8 mouse cellular contexts compared by ENCODE assay signal in the genomic region with DNA sequence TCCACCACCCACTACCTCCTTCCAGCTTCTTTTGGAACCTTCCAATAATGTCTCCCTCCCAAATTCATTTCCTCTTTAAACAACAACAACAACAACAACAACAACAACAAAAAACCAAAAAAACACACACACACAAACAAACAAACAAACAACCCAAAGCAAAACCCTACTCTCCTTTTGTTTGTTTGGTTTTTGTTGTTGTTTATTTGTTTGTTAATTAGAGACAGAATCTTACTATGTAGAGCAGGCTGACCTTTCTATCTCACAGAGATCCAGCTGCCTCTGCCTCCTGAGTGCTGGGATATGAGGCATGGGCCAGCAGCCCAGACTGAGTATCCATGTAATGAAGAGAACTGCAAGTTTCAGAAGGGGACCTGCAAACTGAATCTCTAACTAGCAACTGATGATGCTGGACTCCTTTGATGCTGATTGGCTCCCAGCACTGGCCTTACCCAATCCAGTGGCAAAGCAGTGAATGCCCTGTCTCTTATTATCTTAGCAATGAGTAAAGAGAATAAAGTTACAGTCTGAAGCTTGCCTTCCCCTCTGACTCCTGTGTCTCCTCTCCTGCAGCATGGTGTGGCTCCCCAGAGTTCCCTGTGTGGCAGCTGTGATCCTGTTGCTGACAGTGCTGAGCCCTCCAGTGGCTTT. TPM values are rescaled to one million over a fixed set of nuclear protein-coding genes. Genes with fewer than 3 reads are reported as not detected.
DNase-seq lines count a peak whose midpoint lies in the region; ATAC-seq and TF ChIP-seq lines count a peak whose summit lies in the region.

A gene (plus strand): TSS at position 488 of the 651 bp plus-strand sequence.

- no peak within 1 kb of the TSS for H3K4me2 ChIP-seq in embryonic facial prominence, embryonic 12.5 days (replicated peaks)
- no peak within 1 kb of the TSS for H3K4me2 ChIP-seq in kidney, embryonic 15.5 days
- no peak within 1 kb of the TSS for H3K4me2 ChIP-seq in limb, embryonic 14.5 days (replicated peaks; ENCODE audit: low read depth, low read length, severe bottlenecking)

- TF ChIP-seq POLR2A in limb, embryonic 14.5 days (IDR thresholded peaks at IDR 0.05; ENCODE audit: borderline replicate concordance, extremely low read depth, insufficient read depth, insufficient read length), result no peak

- peak; percentile 39 for DNase-seq in cerebellum, adult 11 months
- DNase-seq in heart, embryonic 10.5 days (ENCODE audit: low spot score), result peak; percentile 80
- peak; percentile 91 for DNase-seq in limb, embryonic 14.5 days (ENCODE audit: low spot score)
- peak; percentile 52 to 84 for DNase-seq in monocyte, adult 2 months (ENCODE audit: low read depth in 1 of 2, low spot score in 2 of 2)
- peak; percentile 94 to 95 for DNase-seq in spleen, postnatal 36 days (ENCODE audit: low spot score in 2 of 2)

- no peak within 1 kb of the TSS for H3K27ac ChIP-seq in embryonic facial prominence, embryonic 12.5 days
- no peak within 1 kb of the TSS for H3K27ac ChIP-seq in heart, embryonic 10.5 days
- no peak within 1 kb of the TSS for H3K27ac ChIP-seq in kidney, embryonic 15.5 days
- H3K27ac ChIP-seq in limb, embryonic 14.5 days (replicated peaks; ENCODE audit: low read depth, low read length), result no peak within 1 kb of the TSS

- no peaks in the 10 kb centered on the region for H3K9me3 ChIP-seq in embryonic facial prominence, embryonic 12.5 days
- H3K9me3 ChIP-seq in heart, embryonic 10.5 days, result no peaks in the 10 kb centered on the region
- H3K9me3 ChIP-seq in kidney, embryonic 15.5 days (replicated peaks), result no peaks in the 10 kb centered on the region
- no peaks in the 10 kb centered on the region for H3K9me3 ChIP-seq in limb, embryonic 14.5 days (ENCODE audit: control insufficient read depth, low read length)

- H3K4me1 ChIP-seq in embryonic facial prominence, embryonic 12.5 days, result 0 out of 2 replicates have a peak, but pooled peaks cover 2% of the 10 kb centered on the region
- H3K4me1 ChIP-seq in heart, embryonic 10.5 days, result peaks cover 11% of the 10 kb centered on the region
- peaks cover 7% of the 10 kb centered on the region; the same call in 1 of the 2 replicates for H3K4me1 ChIP-seq in kidney, embryonic 15.5 days
- no peaks in the 10 kb centered on the region for H3K4me1 ChIP-seq in limb, embryonic 14.5 days (ENCODE audit: control insufficient read depth, insufficient read depth, low read length)

- no peak within 1 kb of the TSS for H3K4me3 ChIP-seq in embryonic facial prominence, embryonic 12.5 days
- H3K4me3 ChIP-seq in heart, embryonic 10.5 days, result no peak within 1 kb of the TSS
- no peak within 1 kb of the TSS for H3K4me3 ChIP-seq in kidney, embryonic 15.5 days (replicated peaks)
- H3K4me3 ChIP-seq in limb, embryonic 14.5 days (replicated peaks; ENCODE audit: low read length), result no peak within 1 kb of the TSS

- H3K9ac ChIP-seq in embryonic facial prominence, embryonic 12.5 days, result no peak within 1 kb of the TSS
- H3K9ac ChIP-seq in kidney, embryonic 15.5 days, result no peak within 1 kb of the TSS
- H3K9ac ChIP-seq in limb, embryonic 14.5 days (ENCODE audit: low read depth, low read length, severe bottlenecking), result no peak within 1 kb of the TSS

- H3K36me3 ChIP-seq in embryonic facial prominence, embryonic 12.5 days, result no peaks in the 10 kb centered on the region
- H3K36me3 ChIP-seq in heart, embryonic 10.5 days, result no peaks in the 10 kb centered on the region
- no peaks in the 10 kb centered on the region for H3K36me3 ChIP-seq in kidney, embryonic 15.5 days
- no peaks in the 10 kb centered on the region for H3K36me3 ChIP-seq in limb, embryonic 14.5 days (ENCODE audit: control insufficient read depth, insufficient read depth, low read length)

- no peak for ATAC-seq in cerebellum, adult (ENCODE audit: insufficient number of reproducible peaks, low FRiP score, low TSS enrichment)
- peak; percentile 68; the same call in 1 of the 2 replicates for ATAC-seq in embryonic facial prominence, embryonic 12.5 days (ENCODE audit: insufficient number of reproducible peaks, insufficient read depth, low FRiP score, low TSS enrichment)
- peak; percentile 86 for ATAC-seq in kidney, embryonic 15.5 days (replicated peaks; ENCODE audit: low FRiP score)
- peak; percentile 84 for ATAC-seq in limb, embryonic 14.5 days (ENCODE audit: low FRiP score, low read depth)

- 0 out of 2 replicates have a peak, but pooled peaks cover 3% of the 10 kb centered on the region for H3K27me3 ChIP-seq in embryonic facial prominence, embryonic 12.5 days
- H3K27me3 ChIP-seq in heart, embryonic 10.5 days (ENCODE audit: insufficient read depth, poor library complexity, severe bottlenecking), result peaks cover 5% of the 10 kb centered on the region; the same call in 1 of the 2 replicates
- no peaks in the 10 kb centered on the region for H3K27me3 ChIP-seq in kidney, embryonic 15.5 days
- no peaks in the 10 kb centered on the region for H3K27me3 ChIP-seq in limb, embryonic 14.5 days (ENCODE audit: control insufficient read depth, insufficient read depth, low read length)

RNA-seq across cellular contexts. Expression of the gene that starts here (rescaled TPM):
- 1.4 and 1.5 TPM in 2 replicates for polyA plus RNA-seq in embryonic facial prominence, embryonic 12.5 days (2016; fragmentation: Nextera tagmentation; extraction: Ambion mirVana)
- 1.4 TPM in 2 replicates for polyA plus RNA-seq in heart, embryonic 10.5 days (2016; fragmentation: Nextera tagmentation; extraction: Ambion mirVana)
- 6.2 and 6.9 TPM in 2 replicates for polyA plus RNA-seq in kidney, embryonic 15.5 days (2015; fragmentation: Nextera tagmentation; extraction: Ambion mirVana)
- 1.6 and 2.4 TPM in 2 replicates for polyA plus RNA-seq in limb, embryonic 14.5 days (2012; rRNA removed)
- 3.4 and 4.6 TPM in 2 replicates for polyA plus RNA-seq in limb, embryonic 14.5 days (2014; fragmentation: Nextera tagmentation; extraction: Ambion mirVana)

Comparison
In these comparisons a context has a peak if more than half of its experiments do, and no peak if none do; other contexts are left out.
1. DNase-seq: peak in every context shown above with its lines; median percentile 94 in spleen, postnatal 36 days; 91 in limb, embryonic 14.5 days; 80 in heart, embryonic 10.5 days; 68 in monocyte, adult 2 months; 39 in cerebellum, adult 11 months.